Mouse (Mus musculus) forebrain, embryonic 12.5 days (tissue): Measurements from ENCODE around the gene Dcaf7. TPM values are rescaled to one million over a fixed set of nuclear protein-coding genes. Genes with fewer than 3 reads are reported as not detected.
"Not testable (repeated sequence)": the region's sequence is repeated elsewhere in the genome, so short reads cannot be mapped to it uniquely, and the experiment has no call there.

Experiments used
- ATAC-seq: fragments of 200-750 bp; cut with Nextera tagmentation; 2 replicates; pipeline ENCODE4 v1.8.0; 2017; ENCODE audit warnings: moderate TSS enrichment; ENCODE audit not compliant: low FRiP score
- H3K27ac ChIP-seq: fragments of 300-500 bp; sonication (generic); 2 replicates; pipeline ENCODE4 v1.5.1; 2016; ENCODE audit warnings: mild to moderate bottlenecking
- H3K27me3 ChIP-seq: fragments of 300-500 bp; sonication (generic); 2 replicates; pipeline ENCODE4 v1.6.1; 2016; ENCODE audit warnings: mild to moderate bottlenecking
- H3K36me3 ChIP-seq: fragments of 300-500 bp; sonication (generic); replicated peaks from 2 replicates; pipeline ENCODE4 v1.6.1; 2016; ENCODE audit warnings: mild to moderate bottlenecking
- H3K4me1 ChIP-seq: fragments of 300-500 bp; sonication (generic); 2 replicates; pipeline ENCODE4 v1.6.1; 2016
- H3K4me2 ChIP-seq: fragments of 300-500 bp; sonication (generic); 2 replicates; pipeline ENCODE4 v1.6.1; 2016; ENCODE audit warnings: mild to moderate bottlenecking, moderate library complexity
- H3K4me3 ChIP-seq: fragments of 300-500 bp; sonication (generic); replicated peaks from 2 replicates; pipeline ENCODE4 v1.5.1; 2016; ENCODE audit warnings: mild to moderate bottlenecking
- H3K9ac ChIP-seq: fragments of 300-500 bp; sonication (generic); 2 replicates; pipeline ENCODE4 v1.6.1; 2016; ENCODE audit warnings: mild to moderate bottlenecking
- H3K9me3 ChIP-seq: fragments of 300-500 bp; sonication (generic); 2 replicates; pipeline ENCODE4 v1.6.1; 2016
- WGBS: fragments of 180-500 bp; shearing (Covaris S2); methylation state at CpG from one replicate; pipeline ENCODE4 v1.1.7; 2016; 5-methylcytosine and 5-hydroxymethylcytosine counted together
- polyA plus RNA-seq: library from polyadenylated mRNA; unstranded; fragments of >200 nt; fragmentation: Nextera tagmentation; extraction: Ambion mirVana; gene quantifications from 2 replicates; pipeline ENCODE4 v1.2.1, GENCODE M21; 2016

Gene Dcaf7
- polyA plus RNA-seq, 1 experiment from 2014 or later: 118 TPM

DNA sequence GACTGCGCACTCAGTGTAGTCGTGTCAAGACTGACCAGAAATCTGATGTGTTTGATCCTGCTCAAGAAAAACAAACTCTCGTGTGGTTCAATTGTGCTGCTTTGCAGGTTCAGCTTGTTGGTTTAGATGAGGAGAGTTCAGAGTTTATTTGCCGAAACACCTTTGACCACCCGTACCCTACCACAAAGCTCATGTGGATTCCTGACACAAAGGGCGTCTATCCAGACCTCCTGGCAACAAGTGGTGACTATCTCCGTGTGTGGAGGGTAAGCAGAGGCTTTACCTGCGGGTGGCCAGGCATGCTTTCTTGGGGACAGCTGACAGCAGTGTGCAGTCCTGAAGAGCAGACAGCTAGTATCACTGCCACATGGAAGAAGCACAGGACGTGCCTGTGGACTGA is 9.9 kb downstream of the Dcaf7 start:
- Histone ChIP-seq H3K4me2 (no peak overlapping the region), H3K9ac (no peak overlapping the region), H3K36me3 (peaks cover 41% of the 10 kb centered on the region), H3K27ac (no peak overlapping the region), H3K4me1 (no peaks in the 10 kb centered on the region), H3K4me3 (no peak overlapping the region), H3K9me3 (no peaks in the 10 kb centered on the region), H3K27me3 (no peaks in the 10 kb centered on the region)
- 90% methylated on average over 9 of the region's 9 CpGs for WGBS
- ATAC-seq: no peak

DNA sequence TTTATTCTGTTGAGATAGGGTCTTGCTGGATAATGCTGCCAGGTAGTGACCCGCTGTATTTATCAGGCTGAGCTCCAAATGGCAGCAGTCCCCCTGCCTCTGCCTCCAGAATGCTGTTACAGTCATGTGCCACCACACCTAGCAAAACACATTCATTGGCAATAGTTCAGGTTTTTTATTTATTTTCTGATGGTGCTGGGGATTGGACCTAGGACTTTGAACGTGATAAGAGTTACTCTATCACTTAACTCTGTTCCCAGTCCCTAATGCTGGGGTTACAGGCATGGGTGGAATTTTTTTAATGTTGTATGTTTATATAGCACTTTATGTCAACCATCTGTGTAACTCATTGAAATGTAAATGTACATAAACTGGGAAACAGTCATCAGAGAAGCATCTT is 17.2 kb downstream of the Dcaf7 start:
- H3K27ac ChIP-seq: no peak overlapping the region
- WGBS: 97% methylated on average over 2 of the region's 2 CpGs
- H3K36me3 ChIP-seq: peaks cover 91% of the 10 kb centered on the region
- no peak overlapping the region for H3K4me2 ChIP-seq
- no peaks in the 10 kb centered on the region for H3K4me1 ChIP-seq
- ATAC-seq: no peak
- no peak overlapping the region for H3K4me3 ChIP-seq
- no peak overlapping the region for H3K9ac ChIP-seq
- no peaks in the 10 kb centered on the region for H3K9me3 ChIP-seq
- H3K27me3 ChIP-seq: no peaks in the 10 kb centered on the region

DNA sequence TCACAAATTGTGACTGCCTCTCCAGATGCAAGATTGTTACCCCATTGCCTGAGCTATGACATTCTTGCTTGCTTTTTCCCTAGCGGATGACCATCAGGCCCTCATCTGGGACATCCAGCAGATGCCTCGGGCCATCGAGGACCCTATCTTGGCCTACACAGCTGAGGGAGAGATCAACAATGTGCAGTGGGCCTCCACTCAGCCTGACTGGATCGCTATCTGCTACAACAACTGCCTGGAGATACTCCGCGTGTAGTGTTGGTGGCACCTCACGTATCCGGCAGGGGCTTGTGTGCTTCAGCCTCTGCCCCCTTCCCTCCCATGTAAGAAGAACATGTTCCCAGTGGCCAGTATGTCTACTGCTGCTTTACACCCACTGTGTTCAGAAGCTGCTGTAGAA is 17.9 kb downstream of the Dcaf7 start:
- 96% methylated on average over 8 of the region's 8 CpGs for WGBS
- H3K9me3 ChIP-seq: no peaks in the 10 kb centered on the region
- H3K9ac ChIP-seq: no peak overlapping the region
- H3K36me3 ChIP-seq: peaks cover 91% of the 10 kb centered on the region
- H3K4me2 ChIP-seq: no peak overlapping the region
- H3K27me3 ChIP-seq: no peaks in the 10 kb centered on the region
- H3K27ac ChIP-seq: no peak overlapping the region
- no peaks in the 10 kb centered on the region for H3K4me1 ChIP-seq
- H3K4me3 ChIP-seq: no peak overlapping the region
- no peak for ATAC-seq

GRCm38 (mm10) chr11:106055341-106055740 is 18.7 kb downstream of the Dcaf7 start:
- Histone ChIP-seq H3K4me2 (no peak overlapping the region), H3K4me3 (no peak overlapping the region), H3K9me3 (no peaks in the 10 kb centered on the region), H3K4me1 (no peaks in the 10 kb centered on the region), H3K27ac (no peak overlapping the region), H3K9ac (no peak overlapping the region), H3K27me3 (no peaks in the 10 kb centered on the region), H3K36me3 (peaks cover 95% of the 10 kb centered on the region)
- 91% methylated on average over 6 of the region's 6 CpGs for WGBS
- no peak for ATAC-seq

GRCm38 (mm10) chr11:106056819-106057491 is 20.3 kb downstream of the Dcaf7 start:
- Histone ChIP-seq H3K27me3 (no peaks in the 10 kb centered on the region), H3K4me2 (no peak overlapping the region), H3K27ac (no peak overlapping the region), H3K9ac (no peak overlapping the region), H3K4me3 (no peak overlapping the region), H3K9me3 (no peaks in the 10 kb centered on the region), H3K4me1 (no peaks in the 10 kb centered on the region), H3K36me3 (peaks cover 81% of the 10 kb centered on the region)
- WGBS: 93% methylated on average over 8 of the region's 8 CpGs
- ATAC-seq: no peak

GRCm38 (mm10) chr11:106058020-106058419 is 21.3 kb downstream of the Dcaf7 start:
- Histone ChIP-seq H3K27ac (0 out of 2 replicates have a peak overlapping the region, but pooled peaks have one; percentile 13), H3K4me2 (no peak overlapping the region), H3K4me3 (no peak overlapping the region), H3K27me3 (no peaks in the 10 kb centered on the region), H3K9ac (no peak overlapping the region), H3K9me3 (no peaks in the 10 kb centered on the region), H3K4me1 (no peaks in the 10 kb centered on the region), H3K36me3 (peaks cover 72% of the 10 kb centered on the region)
- WGBS: 85% methylated on average over 8 of the region's 8 CpGs
- ATAC-seq: no peak

DNA sequence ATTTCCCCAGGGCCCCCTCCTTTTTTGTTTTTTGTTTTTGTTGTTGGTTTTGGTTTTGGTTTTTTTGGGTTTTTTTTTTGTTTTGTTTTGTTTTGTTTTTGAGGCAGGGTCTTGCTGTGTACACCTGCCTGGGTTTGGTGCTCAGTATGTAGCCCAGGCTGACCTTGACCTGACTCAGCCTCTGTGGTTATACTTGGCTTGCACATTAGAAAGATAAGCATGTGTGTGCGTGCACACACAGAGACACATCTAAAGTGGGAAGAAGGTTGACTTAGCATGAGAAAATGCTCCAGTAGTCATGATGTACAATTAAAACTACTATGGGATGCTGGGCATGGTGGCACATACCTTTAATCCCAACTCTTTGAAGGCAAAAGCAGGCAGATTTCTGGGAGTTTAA is 23.9 kb downstream of the Dcaf7 start:
- peaks cover 47% of the 10 kb centered on the region for H3K36me3 ChIP-seq
- H3K27me3 ChIP-seq: no peaks in the 10 kb centered on the region
- H3K9ac ChIP-seq: no peak overlapping the region
- no peak overlapping the region for H3K27ac ChIP-seq
- H3K4me1 ChIP-seq: peaks cover 4% of the 10 kb centered on the region; the same call in 1 of the 2 replicates
- no peak overlapping the region for H3K4me3 ChIP-seq
- ATAC-seq: no peak
- no peak overlapping the region for H3K4me2 ChIP-seq
- WGBS: 90% methylated on average over 1 of the region's 1 CpGs
- no peaks in the 10 kb centered on the region for H3K9me3 ChIP-seq

GRCm38 (mm10) chr11:106061311-106061710 is 24.6 kb downstream of the Dcaf7 start:
- Histone ChIP-seq H3K9ac (no peak overlapping the region), H3K36me3 (peaks cover 39% of the 10 kb centered on the region), H3K27me3 (no peaks in the 10 kb centered on the region), H3K27ac (no peak overlapping the region), H3K4me2 (no peak overlapping the region), H3K4me3 (no peak overlapping the region), H3K4me1 (peaks cover 4% of the 10 kb centered on the region; the same call in 1 of the 2 replicates), H3K9me3 (no peaks in the 10 kb centered on the region)
- ATAC-seq: no peak
- WGBS: 86% methylated on average over 1 of the region's 1 CpGs

DNA sequence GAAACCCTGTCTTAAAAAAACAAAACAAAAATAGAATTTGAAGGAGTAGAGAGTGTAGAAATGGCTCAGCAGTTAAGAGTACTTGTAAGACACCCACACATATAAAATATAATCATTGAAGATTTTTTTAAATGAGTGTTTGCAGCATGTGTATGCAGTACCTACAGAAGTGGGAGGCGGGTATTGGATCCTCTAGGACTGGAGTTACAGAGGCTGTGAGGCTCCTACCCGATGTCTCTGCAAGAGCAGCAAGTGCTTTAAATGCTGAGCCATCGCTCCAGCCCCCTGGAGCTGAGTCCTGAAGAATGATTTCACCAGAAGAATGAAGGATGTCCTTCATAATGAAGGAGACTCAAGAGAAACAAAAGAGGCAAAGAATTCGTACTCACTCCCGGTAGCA is 27.1 kb downstream of the Dcaf7 start:
- 73% methylated on average over 5 of the region's 5 CpGs for WGBS

DNA sequence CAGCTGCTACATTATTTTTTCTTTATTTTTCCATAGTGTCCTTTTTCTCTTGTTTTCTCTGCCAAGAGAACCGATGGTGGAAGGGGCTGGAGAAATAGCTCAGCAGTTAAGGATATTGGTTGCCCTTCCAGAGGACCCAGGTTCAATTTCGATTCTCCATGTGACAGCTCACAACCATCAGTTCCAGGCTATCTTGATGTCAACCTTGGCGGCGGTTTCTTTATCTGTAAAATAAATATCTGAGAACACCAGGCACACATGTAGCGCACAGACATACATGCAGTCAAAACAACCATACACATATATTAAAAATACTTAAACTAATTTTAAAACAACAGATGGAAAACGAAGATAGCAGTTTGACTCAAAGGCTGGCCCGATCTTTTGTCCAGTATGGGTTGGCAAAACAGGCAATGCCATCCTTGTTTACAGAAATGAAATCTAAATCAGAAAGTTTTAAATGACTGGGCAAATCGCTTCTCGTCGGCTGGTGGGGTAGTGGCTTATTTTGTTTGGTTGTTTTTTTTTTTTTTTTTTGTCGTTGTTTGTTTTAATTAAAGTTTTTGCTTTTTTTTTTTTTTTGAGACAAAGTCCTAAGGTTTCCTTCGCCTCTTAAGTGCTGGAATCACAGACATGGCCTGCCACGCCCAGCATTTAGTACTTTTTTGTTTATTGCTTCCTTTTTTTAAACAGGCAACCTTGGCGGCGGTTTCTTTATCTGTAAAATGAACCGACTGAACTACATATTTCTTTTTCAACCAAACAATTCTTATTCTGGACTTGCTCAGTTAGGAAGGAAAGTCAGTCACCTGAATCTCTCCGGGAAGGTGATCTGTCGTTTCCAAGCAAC is 28.6 kb downstream of the Dcaf7 start:
- 0 out of 2 replicates have a peak overlapping the region, but pooled peaks have one; percentile 86 for H3K27ac ChIP-seq
- peak; percentile 44 for ATAC-seq
- H3K9ac ChIP-seq: peak overlapping the region; percentile 91; the same call in 1 of the 2 replicates
- 45% methylated on average over 18 of the region's 18 CpGs for WGBS
- H3K9me3 ChIP-seq: no peaks in the 10 kb centered on the region
- no peaks in the 10 kb centered on the region for H3K27me3 ChIP-seq
- H3K4me1 ChIP-seq: peaks cover 16% of the 10 kb centered on the region
- no peaks in the 10 kb centered on the region; the same call in 1 of the 2 replicates for H3K36me3 ChIP-seq
- H3K4me3 ChIP-seq: peak overlapping the region; percentile 64
- peak overlapping the region; percentile 89 for H3K4me2 ChIP-seq

More for the DNA sequence above, 27.1 kb downstream of the Dcaf7 start:
- H3K4me2 ChIP-seq: no peak overlapping the region
- H3K9me3 ChIP-seq: no peaks in the 10 kb centered on the region
- H3K27me3 ChIP-seq: no peaks in the 10 kb centered on the region
- H3K4me1 ChIP-seq: peaks cover 16% of the 10 kb centered on the region
- ATAC-seq: no peak
- H3K4me3 ChIP-seq: no peak overlapping the region
- no peak overlapping the region for H3K27ac ChIP-seq
- peaks cover 14% of the 10 kb centered on the region for H3K36me3 ChIP-seq
- H3K9ac ChIP-seq: no peak overlapping the region

DNA sequence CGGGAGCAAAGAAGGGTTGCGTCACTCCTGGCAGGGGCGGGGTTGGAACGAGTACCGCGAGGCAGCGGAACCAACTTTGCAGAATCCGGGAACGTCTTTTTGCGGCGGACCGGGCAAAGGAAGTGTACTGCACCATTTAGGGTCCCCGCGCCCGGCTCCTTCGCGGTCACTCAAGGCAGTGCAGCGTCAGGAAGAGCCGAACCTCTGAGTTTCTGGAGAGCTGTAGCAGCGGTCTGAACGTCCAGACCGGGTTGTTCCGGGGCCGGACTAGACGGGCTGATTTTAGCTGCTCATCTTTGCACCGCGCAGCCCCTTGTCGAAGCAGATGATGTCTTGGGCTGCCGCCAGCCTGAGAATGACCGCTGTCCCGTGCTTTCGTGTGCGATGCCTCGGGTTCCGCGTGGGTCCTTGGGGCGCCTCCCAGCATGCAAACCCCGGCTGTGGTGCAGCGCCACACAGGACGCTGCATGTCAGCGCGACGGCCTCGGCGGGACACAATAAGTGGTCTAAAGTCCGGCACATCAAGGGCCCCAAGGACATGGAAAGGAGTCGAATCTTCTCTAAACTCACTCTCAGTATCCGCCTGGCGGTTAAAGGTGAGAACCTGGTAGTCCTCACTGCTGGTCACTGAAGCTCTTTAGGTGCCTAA is 29.4 kb downstream of the Dcaf7 start, which contains the start of gene Taco1:
Gene Taco1, plus strand, starts transcription at position 139 of the 649 bp plus-strand sequence.
- WGBS: under 1% methylated on average over 49 of the region's 49 CpGs
- Histone ChIP-seq H3K27me3 (no peaks in the 10 kb centered on the region), H3K36me3 (no peaks in the 10 kb centered on the region; the same call in 1 of the 2 replicates), H3K4me3 (peak within 1 kb of the TSS; percentile 64), H3K9me3 (no peaks in the 10 kb centered on the region), H3K9ac (peak within 1 kb of the TSS; percentile 91), H3K27ac (peak within 1 kb of the TSS; percentile 86), H3K4me1 (peaks cover 16% of the 10 kb centered on the region), H3K4me2 (peak within 1 kb of the TSS; percentile 89)
- ATAC-seq: peak; percentile 97

DNA sequence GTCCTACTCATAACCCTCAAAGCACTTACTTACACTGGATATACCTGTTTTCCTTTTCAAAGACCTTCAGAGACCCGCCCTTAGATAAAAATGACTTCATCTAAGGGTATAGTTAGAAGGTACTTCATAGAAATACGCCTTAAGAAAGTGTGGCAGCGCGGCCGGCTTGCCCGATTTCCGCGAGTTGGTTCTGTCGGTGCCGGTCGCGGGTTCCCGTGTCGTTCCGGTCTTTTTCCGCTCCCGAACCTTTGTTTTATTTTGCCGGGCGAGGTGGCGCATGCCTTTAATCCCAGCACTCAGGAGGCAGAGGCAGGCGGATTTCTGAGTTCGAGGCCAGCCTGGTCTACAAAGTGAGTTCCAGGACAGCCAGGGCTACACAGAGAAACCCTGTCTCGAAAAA is 29.9 kb downstream of the Dcaf7 start:
- not testable (repeated sequence) for H3K9me3 ChIP-seq, ATAC-seq, H3K36me3 ChIP-seq, H3K27me3 ChIP-seq
- Histone ChIP-seq H3K4me3 (peak overlapping the region; percentile 64), H3K9ac (peak overlapping the region; percentile 91), H3K4me2 (peak overlapping the region; percentile 89), H3K4me1 (peaks cover 16% of the 10 kb centered on the region), H3K27ac (peak overlapping the region; percentile 86; the same call in 1 of the 2 replicates)
- 18% methylated on average over 23 of the region's 23 CpGs for WGBS
